Mouse (Mus musculus): ENCODE data around the gene Evx1. TPM values are rescaled to one million over a fixed set of nuclear protein-coding genes. Genes with fewer than 3 reads are reported as not detected.

The Evx1 gene
- polyA plus RNA-seq, 1 experiment from 2014 or later = not detected

- whole genome bisulfite sequencing = under 1% methylated on average over 30 of the region's 30 CpGs
- no peak overlapping the region for H3K27ac ChIP-seq (ENCODE audit: low read depth, low read length)
Measured at GRCm38 (mm10) chr6:52305877-52306389, 7.4 kb upstream of the Evx1 start.

GRCm38 (mm10) chr6:52309766-52310165 is 3.5 kb upstream of the Evx1 start:
- Histone ChIP-seq H3K27me3 (replicated peaks; ENCODE audit: control insufficient read depth, insufficient read depth, low read length) (peaks cover 89% of the 10 kb centered on the region), H3K36me3 (ENCODE audit: control insufficient read depth, insufficient read depth, low read length) (no peaks in the 10 kb centered on the region), H3K9ac (ENCODE audit: low read length) (no peak overlapping the region), H3K4me2 (ENCODE audit: low read length) (no peak overlapping the region), H3K4me1 (ENCODE audit: control insufficient read depth, insufficient read depth, low read length) (no peaks in the 10 kb centered on the region), H3K9me3 (replicated peaks; ENCODE audit: control insufficient read depth, low read length) (no peaks in the 10 kb centered on the region), H3K27ac (ENCODE audit: low read depth, low read length) (no peak overlapping the region), H3K4me3 (ENCODE audit: low read depth, low read length) (no peak overlapping the region)
- DNase-seq (ENCODE audit: low spot score) (no peak), ATAC-seq (no peak)
- WGBS = 8% methylated on average over 10 of the region's 10 CpGs

More at GRCm38 (mm10) chr6:52305877-52306389, 7.4 kb upstream of the Evx1 start:
- peaks cover 75% of the 10 kb centered on the region for H3K27me3 ChIP-seq (replicated peaks; ENCODE audit: control insufficient read depth, insufficient read depth, low read length)
- DNase-seq (ENCODE audit: low spot score) (peak; percentile 81), ATAC-seq (peak; percentile 85)
- peak overlapping the region; percentile 23; the same call in 1 of the 2 replicates for H3K9ac ChIP-seq (ENCODE audit: low read length)
- H3K4me2 ChIP-seq (ENCODE audit: low read length) = peak overlapping the region; percentile 51
- H3K4me1 ChIP-seq (ENCODE audit: control insufficient read depth, insufficient read depth, low read length) = no peaks in the 10 kb centered on the region
- H3K9me3 ChIP-seq (replicated peaks; ENCODE audit: control insufficient read depth, low read length) = no peaks in the 10 kb centered on the region
- no peaks in the 10 kb centered on the region for H3K36me3 ChIP-seq (ENCODE audit: control insufficient read depth, insufficient read depth, low read length)
- peak overlapping the region; percentile 30 for H3K4me3 ChIP-seq (ENCODE audit: low read depth, low read length)

GRCm38 (mm10) chr6:52310366-52310765 is 2.9 kb upstream of the Evx1 start:
- Histone ChIP-seq H3K9ac (ENCODE audit: low read length) (no peak overlapping the region), H3K4me2 (ENCODE audit: low read length) (no peak overlapping the region), H3K9me3 (replicated peaks; ENCODE audit: control insufficient read depth, low read length) (no peaks in the 10 kb centered on the region), H3K4me1 (ENCODE audit: control insufficient read depth, insufficient read depth, low read length) (no peaks in the 10 kb centered on the region), H3K27ac (ENCODE audit: low read depth, low read length) (no peak overlapping the region), H3K27me3 (replicated peaks; ENCODE audit: control insufficient read depth, insufficient read depth, low read length) (peaks cover 90% of the 10 kb centered on the region), H3K4me3 (ENCODE audit: low read depth, low read length) (no peak overlapping the region), H3K36me3 (ENCODE audit: control insufficient read depth, insufficient read depth, low read length) (no peaks in the 10 kb centered on the region)
- DNase-seq (ENCODE audit: low spot score) (no peak), ATAC-seq (no peak)
- WGBS = under 1% methylated on average over 24 of the region's 24 CpGs

GRCm38 (mm10) chr6:52311661-52312557 is 1.4 kb upstream of the Evx1 start:
- no peak overlapping the region for H3K4me2 ChIP-seq (ENCODE audit: low read length)
- H3K4me3 ChIP-seq (ENCODE audit: low read depth, low read length) = no peak overlapping the region
- H3K27ac ChIP-seq (ENCODE audit: low read depth, low read length) = no peak overlapping the region
- no peaks in the 10 kb centered on the region for H3K4me1 ChIP-seq (ENCODE audit: control insufficient read depth, insufficient read depth, low read length)
- peaks cover 89% of the 10 kb centered on the region for H3K27me3 ChIP-seq (replicated peaks; ENCODE audit: control insufficient read depth, insufficient read depth, low read length)
- no peak for DNase-seq (ENCODE audit: low spot score)
- H3K9me3 ChIP-seq (replicated peaks; ENCODE audit: control insufficient read depth, low read length) = no peaks in the 10 kb centered on the region
- 0% methylated on average over 6 of the region's 6 CpGs for WGBS
- H3K36me3 ChIP-seq (ENCODE audit: control insufficient read depth, insufficient read depth, low read length) = no peaks in the 10 kb centered on the region
- H3K9ac ChIP-seq (ENCODE audit: low read length) = no peak overlapping the region
- ATAC-seq = no peak

- H3K4me3 ChIP-seq (ENCODE audit: low read depth, low read length) = no peak overlapping the region
- H3K9ac ChIP-seq (ENCODE audit: low read length) = no peak overlapping the region
- peaks cover 89% of the 10 kb centered on the region for H3K27me3 ChIP-seq (replicated peaks; ENCODE audit: control insufficient read depth, insufficient read depth, low read length)
- 1% methylated on average over 8 of the region's 8 CpGs for WGBS
- H3K4me2 ChIP-seq (ENCODE audit: low read length) = no peak overlapping the region
- no peaks in the 10 kb centered on the region for H3K36me3 ChIP-seq (ENCODE audit: control insufficient read depth, insufficient read depth, low read length)
- H3K4me1 ChIP-seq (ENCODE audit: control insufficient read depth, insufficient read depth, low read length) = no peaks in the 10 kb centered on the region
- DNase-seq (ENCODE audit: low spot score) (no peak), ATAC-seq (no peak)
- no peaks in the 10 kb centered on the region for H3K9me3 ChIP-seq (replicated peaks; ENCODE audit: control insufficient read depth, low read length)
- H3K27ac ChIP-seq (ENCODE audit: low read depth, low read length) = no peak overlapping the region
Measured at GRCm38 (mm10) chr6:52312558-52312915, 761 bp upstream of the Evx1 start.

GRCm38 (mm10) chr6:52314304-52315100 is 1.2 kb downstream of the Evx1 start:
- DNase-seq (ENCODE audit: low spot score) (no peak), ATAC-seq (no peak)
- Histone ChIP-seq H3K36me3 (ENCODE audit: control insufficient read depth, insufficient read depth, low read length) (no peaks in the 10 kb centered on the region), H3K4me2 (ENCODE audit: low read length) (no peak overlapping the region), H3K4me1 (ENCODE audit: control insufficient read depth, insufficient read depth, low read length) (no peaks in the 10 kb centered on the region), H3K27me3 (replicated peaks; ENCODE audit: control insufficient read depth, insufficient read depth, low read length) (peaks cover 90% of the 10 kb centered on the region), H3K9me3 (replicated peaks; ENCODE audit: control insufficient read depth, low read length) (no peaks in the 10 kb centered on the region), H3K27ac (ENCODE audit: low read depth, low read length) (no peak overlapping the region), H3K9ac (ENCODE audit: low read length) (no peak overlapping the region), H3K4me3 (ENCODE audit: low read depth, low read length) (no peak overlapping the region)
- under 1% methylated on average over 27 of the region's 27 CpGs for WGBS

- ATAC-seq (no peak), DNase-seq (ENCODE audit: low spot score) (no peak)
- H3K27me3 ChIP-seq (replicated peaks; ENCODE audit: control insufficient read depth, insufficient read depth, low read length) = peaks cover 90% of the 10 kb centered on the region
- H3K27ac ChIP-seq (ENCODE audit: low read depth, low read length) = no peak overlapping the region
- 1% methylated on average over 27 of the region's 27 CpGs for WGBS
- H3K4me1 ChIP-seq (ENCODE audit: control insufficient read depth, insufficient read depth, low read length) = no peaks in the 10 kb centered on the region
- H3K9me3 ChIP-seq (replicated peaks; ENCODE audit: control insufficient read depth, low read length) = no peaks in the 10 kb centered on the region
- no peak overlapping the region for H3K9ac ChIP-seq (ENCODE audit: low read length)
- H3K4me3 ChIP-seq (ENCODE audit: low read depth, low read length) = no peak overlapping the region
- H3K36me3 ChIP-seq (ENCODE audit: control insufficient read depth, insufficient read depth, low read length) = no peaks in the 10 kb centered on the region
- no peak overlapping the region for H3K4me2 ChIP-seq (ENCODE audit: low read length)
Measured at GRCm38 (mm10) chr6:52315441-52316412, 2.4 kb downstream of the Evx1 start.
